Mouse (Mus musculus) cerebral cortex, adult 2 months (tissue): Measurements from ENCODE around the gene Hist1h2bk.

Experiments
- WGBS: fragments of 180-500 bp; shearing (Covaris S2); methylation state at CpG from one replicate; pipeline ENCODE4 v1.1.7; 2018; 5-methylcytosine and 5-hydroxymethylcytosine counted together

Gene Hist1h2bk

DNA sequence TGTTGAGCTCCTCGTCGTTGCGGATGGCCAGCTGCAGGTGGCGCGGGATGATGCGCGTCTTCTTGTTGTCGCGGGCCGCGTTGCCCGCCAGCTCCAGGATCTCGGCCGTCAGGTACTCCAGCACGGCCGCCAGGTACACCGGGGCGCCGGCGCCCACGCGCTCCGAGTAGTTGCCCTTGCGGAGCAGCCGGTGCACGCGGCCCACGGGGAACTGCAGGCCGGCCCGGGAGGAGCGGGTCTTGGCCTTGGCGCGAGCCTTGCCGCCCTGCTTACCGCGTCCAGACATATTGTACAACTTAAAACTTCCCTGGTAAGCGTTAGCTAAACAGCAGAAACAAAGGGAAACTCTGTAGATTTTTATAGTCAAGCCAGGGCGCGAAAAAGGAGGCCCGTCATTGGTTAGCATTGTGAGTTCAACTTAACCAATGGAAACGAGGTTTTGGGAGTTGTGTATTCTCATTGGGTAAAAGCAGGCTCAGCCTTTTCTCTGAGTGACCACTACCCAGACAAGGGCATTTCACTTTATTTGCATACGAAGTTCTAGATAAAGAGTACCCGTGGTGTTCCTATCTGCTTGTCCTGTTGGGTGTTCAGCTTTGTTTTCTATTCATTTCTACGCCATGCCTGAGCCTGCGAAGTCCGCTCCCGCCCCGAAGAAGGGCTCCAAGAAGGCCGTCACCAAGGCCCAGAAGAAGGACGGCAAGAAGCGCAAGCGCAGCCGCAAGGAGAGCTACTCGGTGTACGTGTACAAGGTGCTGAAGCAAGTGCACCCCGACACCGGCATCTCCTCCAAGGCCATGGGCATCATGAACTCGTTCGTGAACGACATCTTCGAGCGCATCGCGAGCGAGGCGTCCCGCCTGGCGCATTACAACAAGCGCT, at the start of gene Hist1h2bk, which contains the start of gene Hist1h2ah:
Gene Hist1h2bk (plus strand): TSS at position 604 of the 882 bp plus-strand sequence.
Gene Hist1h2ah (minus strand): TSS at position 302 of the 882 bp plus-strand sequence.
- WGBS, result 0% methylated on average over 30 of the region's 69 CpGs

DNA sequence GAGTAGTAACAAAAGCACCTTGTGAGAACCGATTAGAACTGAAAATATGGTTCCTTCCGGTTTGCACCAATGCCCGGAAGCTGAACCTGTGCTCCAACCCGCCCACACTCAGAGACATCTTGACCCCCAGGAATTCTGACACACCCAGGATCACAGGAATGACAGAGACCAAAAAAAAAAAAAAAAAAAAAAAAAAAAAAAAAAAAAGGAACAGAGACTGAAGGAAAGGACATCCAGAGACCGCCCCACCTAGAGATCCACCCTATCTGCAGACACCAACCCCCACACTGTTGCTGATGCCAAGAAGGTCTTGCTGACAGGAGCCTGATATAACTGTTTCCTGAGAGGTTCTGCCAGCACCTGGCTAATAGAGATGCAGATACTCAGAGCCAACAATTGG, 43.1 kb upstream of the Hist1h2bk start:
- WGBS, result 94% methylated on average over 5 of the region's 5 CpGs

DNA sequence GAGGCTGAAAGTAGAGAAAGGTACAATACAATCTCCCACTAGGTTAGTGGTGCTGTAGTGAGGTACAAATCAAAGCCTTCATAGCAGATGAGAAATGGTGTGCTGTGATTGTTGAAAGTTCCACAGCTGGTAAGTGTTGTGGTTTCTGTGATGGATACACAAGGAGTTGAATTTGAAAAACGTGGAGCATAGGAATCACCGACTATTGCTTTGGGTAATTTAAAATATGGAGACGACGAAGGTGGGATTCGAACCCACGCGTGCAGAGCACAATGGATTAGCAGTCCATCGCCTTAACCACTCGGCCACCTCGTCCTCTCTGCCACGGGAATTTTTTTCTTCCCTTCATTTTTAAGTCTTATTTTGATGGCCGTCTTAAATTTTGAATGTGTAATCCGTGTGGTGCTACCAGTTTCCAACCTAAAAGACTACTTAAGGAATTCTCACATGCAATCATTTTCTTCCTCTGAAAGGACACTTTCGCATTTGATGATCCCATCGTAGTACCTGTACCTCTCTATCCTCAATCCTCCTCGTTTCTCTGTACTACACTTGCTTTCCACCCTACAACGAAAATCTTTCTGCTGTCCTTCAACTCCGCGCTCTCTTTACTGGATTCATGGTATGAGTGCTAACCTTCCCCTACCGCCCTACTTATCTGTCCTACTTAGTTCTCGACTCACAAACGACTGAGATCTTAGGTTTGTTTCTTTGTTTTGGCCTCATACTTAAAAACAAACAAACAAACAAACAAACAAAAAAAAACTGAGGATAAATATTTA, 41.5 kb upstream of the Hist1h2bk start:
- WGBS, result 9% methylated on average over 22 of the region's 22 CpGs

DNA sequence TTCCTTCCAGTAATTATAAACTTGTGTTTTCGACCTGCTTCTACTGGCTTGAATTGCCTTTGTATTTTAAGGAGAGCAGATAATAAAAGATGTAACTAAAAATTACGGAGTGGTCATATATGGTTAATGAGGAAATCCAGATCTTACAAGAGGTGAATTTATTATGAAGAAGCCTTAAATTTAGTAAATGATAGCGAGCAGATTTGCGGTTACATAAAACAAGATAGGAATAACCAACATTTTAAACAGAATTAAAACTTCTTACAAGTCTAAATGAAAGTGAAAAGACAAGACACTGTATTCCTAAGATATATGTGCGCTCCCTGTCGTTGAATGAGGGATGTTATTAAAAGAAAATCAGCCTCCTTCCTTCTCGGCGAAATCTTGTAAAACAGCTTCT, 40.8 kb upstream of the Hist1h2bk start:
- WGBS, result 9% methylated on average over 8 of the region's 8 CpGs

DNA sequence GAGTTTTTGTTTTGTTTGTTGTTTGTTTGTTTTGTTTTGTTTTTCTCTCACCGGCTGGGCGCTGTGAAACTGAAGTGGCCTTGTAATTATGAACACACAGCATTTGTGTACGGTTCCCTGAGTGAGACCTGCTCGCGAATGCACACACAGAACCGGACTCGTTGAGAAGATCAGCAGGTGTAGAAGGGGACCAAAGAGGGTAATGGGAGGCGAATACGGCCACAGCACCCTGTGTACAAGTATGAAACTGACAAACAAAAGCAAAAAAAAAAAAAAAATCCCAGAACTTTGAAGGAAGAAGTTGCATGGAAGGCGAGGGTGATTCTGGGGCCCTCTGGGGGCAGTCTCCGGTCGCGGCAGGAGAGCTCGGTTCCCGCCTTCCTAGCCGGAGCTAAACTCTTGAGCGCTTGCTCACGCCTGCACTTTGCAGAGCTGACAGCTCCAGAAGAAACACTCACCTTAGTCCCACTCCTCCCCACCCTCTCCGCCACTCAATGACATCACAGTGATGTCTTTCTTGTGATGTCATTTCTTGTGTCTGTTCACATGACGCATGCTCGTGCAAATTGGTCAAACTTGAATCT, 40.2 kb upstream of the Hist1h2bk start:
- 3% methylated on average over 21 of the region's 21 CpGs for WGBS

DNA sequence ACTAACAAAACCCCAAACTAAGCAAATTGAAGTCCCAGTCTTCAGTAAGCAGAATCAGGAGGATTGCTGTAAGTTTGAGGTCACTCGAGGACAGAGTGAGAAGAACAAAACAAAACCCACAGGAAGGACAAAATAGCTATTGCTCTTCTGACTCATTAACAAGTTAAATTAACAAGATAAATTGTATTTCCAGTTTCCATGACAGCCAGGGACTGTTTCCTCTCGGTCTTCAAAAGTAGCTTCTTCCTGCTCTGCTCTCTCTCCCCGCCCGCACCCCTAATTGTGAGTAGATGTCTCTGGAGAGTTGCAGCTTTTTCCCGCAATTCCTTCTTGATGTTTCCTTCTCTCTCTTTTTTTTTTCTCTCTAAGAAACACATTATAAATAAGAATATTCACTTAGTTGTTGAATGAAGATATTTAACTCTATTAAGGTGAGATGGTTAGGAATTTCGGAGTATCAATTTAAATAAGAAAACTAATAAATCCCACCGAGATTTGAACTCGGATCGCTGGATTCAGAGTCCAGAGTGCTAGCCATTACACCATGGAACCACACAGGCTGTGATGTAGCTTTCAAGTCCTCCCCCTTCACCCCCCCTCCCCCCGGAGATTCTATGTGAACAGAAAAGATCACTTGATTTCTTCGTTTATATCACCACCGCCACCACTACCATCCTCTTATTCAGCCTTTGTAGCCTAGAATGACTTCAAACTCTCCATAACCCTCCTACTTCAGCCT, 39.4 kb upstream of the Hist1h2bk start:
- WGBS, result 8% methylated on average over 12 of the region's 12 CpGs

DNA sequence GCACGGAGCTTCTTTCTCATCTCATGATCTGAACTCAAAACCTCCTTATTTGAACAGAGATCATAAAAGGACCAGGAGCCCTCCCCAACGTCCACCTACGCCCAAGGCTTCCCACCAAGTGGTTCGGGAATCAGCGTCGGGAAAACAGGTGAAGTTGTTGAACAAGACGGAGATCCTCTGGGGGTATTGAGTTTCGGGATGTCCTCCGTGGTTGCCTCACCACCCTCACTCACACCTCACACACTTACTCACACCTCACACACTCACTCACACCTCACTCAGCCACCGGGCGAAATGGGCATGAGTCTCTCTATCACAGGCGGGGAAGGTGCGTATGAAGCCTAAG, 38.9 kb upstream of the Hist1h2bk start:
- 5% methylated on average over 13 of the region's 13 CpGs for WGBS

DNA sequence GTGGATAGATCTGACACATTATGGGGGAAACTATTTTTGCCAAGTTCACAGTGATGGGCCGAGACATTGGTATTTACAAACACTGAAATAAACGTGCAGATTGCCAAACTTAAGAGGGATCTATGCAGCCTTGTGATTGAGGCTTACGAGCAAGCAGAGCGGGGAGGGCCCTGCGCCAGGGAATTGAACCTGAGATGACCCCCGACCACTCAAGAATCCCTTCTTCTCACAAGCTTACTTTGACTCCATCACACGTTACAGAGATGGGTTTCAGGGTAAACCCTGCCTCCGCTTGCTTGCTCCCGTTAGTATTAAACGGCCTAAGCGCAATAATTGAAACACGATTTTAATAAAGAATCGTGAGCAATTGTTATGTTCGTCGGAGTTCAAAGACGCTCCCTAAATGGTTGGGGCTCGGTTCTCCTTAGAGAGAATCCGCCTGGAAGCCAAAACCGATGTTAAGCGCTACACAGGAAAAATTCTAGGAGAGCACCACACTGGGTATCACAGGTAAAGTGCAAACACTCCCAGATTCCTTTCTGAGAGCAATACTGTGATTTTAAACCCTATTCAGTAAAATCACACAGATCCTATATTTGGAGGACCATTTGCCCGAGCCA, 38.4 kb upstream of the Hist1h2bk start:
- WGBS, result 7% methylated on average over 21 of the region's 21 CpGs

DNA sequence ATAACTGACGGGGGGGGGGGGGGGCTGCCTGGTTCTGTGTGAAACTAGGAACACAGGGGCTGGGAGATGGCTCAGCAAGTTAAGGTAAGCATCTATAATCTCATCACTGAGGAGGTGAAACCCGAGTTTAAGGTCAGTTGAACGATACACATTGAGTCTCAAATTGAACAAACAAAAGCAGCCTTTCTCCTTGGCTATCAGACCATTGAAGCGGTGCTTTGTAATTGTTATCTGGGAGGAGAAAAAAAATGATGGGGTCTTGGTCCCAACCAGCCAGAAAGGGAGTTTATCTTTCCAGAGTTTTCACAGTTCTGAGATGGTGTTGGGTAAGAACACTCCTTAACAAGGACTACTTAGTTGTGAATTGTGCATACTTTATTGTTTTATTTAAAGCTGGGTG, 37.8 kb upstream of the Hist1h2bk start:
- WGBS, result 13% methylated on average over 4 of the region's 4 CpGs

DNA sequence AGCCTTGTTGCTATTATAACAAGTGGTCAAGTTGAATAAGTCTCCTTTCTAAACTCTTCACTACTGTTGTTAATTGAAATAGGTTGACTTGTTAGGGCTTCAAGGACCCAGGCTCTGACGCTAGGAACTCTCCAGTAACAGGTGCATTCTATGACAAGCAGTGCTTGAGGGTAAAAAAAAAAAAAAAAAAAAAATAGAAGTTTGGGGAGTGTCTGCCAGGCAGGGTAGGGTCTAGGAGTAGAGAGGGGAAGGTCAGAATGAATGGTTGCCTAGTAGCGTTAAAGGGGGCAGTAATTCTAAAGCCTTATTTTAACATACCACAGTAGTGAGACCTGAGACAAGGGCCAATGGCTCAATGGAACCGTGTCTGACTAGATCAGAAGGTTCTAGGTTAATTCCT, 37.3 kb upstream of the Hist1h2bk start:
- WGBS, result 42% methylated on average over 3 of the region's 3 CpGs

DNA sequence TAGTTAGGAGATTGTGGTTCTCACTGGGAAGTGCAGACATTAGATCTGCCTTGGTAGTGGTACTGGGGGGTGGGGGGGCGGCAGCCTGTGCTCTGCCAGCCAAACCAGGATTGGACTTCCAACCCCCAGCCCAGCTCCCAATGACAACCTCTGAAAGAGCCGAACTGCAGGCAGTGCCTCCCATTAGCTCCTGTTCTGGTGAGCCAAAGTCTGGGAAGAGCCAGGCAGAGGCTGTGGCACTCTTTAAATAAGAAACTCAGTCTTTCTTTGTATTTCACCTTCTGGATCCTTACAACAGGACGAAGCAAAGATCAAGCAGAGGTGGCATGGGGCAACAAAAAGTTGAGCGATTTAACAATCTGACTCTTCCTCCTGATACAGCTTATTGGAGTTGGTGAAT, 36.5 kb upstream of the Hist1h2bk start:
- WGBS, result 53% methylated on average over 4 of the region's 4 CpGs

DNA sequence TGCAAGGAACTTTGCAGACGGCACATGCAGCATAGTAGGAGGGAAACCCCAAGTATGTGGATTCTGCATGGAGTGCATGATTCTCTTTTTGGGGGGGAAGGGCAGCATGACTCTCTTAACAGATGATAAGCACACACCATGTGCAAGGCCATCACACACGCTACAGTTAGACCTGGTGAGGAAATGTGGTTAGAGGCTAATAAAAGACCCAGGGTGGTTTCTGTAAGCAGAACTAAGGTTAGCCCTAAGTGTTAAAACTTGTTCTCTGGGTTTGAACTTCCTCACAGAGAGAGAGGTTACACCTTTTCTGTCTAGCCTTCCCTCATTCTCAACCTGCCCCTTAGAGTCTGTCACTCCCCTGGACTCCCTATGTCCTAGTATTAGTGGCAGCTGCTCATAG, 34.3 kb upstream of the Hist1h2bk start:
- 64% methylated on average over 2 of the region's 2 CpGs for WGBS

DNA sequence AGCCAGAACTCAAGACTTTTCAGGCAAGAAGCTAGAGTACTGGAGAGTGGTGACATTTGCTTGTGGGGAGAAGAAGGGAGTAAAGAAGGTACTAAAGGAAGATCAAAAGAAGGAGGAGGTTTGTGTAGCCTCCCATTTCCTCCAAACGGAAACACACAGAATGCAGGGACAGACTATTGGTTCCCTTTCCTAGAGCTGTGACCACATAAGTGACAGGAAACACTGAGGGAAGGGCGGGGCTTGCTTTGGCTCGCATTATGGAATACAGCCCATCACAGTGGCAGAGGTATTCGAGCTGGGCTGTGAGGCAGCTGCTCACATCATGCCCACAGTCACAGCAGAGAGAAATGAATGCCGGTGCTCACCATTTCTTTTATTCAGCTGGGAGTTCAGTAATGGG, 33.8 kb upstream of the Hist1h2bk start:
- 31% methylated on average over 5 of the region's 5 CpGs for WGBS

DNA sequence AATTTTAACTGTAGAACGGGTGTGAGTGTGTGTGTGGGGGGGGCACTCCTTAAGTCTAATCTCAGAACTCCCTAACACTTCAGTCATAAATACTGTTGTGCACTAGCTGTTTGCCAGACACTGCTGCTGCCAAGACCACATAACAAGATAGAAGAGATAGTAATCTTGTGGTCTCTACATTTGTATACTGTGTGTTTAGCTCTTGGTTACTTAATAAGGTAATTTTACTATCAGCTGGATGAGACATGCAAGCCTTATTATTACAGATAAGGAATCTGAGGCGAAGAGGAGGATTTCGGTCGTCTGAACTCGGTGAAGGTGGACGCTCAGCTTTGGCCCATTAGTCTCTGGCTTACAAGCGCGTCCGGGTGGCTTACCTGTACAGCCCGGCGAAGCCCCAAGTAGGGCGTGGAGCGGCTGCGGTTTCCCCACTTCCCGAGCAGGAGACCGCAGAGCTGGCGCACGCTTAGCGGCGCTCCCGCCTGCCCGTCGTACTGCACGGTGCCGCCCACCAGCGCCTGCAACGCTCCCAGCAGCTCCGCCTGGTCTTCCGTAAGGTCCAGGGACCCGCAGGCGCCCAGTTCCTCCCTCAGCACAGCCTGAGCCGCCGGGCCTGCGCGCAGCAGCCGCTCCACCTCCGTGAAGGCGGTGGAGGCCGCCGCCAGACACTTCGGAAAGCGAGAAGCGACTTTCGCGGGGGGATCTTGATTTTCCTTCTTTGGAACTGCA, 29.9 kb upstream of the Hist1h2bk start:
- under 1% methylated on average over 45 of the region's 45 CpGs for WGBS

DNA sequence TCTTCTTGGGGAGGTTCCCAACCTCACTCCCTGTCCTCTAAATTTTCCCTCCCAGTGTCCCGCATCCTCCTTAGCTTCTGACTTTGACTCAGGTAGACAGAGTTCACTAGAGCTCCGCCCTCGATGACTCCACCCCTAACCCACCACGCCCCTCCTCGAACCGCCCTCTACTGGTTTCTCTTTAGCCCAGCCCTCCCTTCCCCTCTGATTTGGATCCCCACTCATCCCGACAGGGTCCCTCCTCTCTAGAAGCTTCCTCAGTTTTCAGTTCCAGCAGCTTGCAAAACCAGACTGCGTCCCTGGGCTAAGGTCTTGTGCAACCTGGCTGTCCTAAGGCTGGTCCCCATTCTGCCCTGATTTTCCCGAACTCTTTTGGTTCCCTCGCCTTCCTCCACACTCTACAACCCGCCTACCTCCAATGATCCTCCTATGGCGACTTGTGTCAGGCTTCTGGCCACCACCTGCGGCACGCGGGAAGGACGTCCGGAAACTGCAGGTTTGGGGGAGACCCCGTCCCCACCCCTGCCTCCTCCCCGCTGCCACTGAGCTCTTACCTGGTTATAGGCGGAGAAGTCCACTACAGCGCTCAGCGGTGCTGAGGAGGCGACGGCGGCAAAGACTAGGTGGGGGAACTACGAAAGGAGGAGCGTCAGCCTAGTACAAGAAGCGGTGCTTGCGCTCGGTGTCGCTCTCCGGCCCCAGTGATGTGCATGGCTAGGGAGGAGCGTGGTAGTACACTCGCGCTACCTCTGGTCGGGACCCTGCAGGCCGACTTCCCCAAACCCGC, 29.1 kb upstream of the Hist1h2bk start:
- WGBS, result 1% methylated on average over 38 of the region's 38 CpGs

DNA sequence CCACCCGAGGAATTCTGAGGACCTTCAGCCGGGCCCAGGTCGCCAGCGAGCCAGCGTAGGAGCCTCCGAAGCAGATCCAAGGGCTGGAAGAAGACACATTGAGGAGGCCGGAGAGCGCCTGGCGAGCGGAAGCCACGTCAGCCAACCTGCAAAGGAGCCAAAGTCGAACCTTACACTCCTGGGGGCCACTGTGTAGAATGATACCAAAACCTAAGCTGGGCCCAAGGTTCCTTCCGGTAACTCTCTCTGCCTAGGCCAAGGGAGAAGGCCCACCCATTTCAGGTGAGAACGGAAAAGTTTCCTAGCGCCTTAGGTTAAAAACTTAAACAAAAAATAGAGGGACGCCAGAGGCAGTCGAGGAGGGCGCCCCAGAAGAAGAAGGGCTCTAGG, 28.6 kb upstream of the Hist1h2bk start:
- 14% methylated on average over 18 of the region's 18 CpGs for WGBS

DNA sequence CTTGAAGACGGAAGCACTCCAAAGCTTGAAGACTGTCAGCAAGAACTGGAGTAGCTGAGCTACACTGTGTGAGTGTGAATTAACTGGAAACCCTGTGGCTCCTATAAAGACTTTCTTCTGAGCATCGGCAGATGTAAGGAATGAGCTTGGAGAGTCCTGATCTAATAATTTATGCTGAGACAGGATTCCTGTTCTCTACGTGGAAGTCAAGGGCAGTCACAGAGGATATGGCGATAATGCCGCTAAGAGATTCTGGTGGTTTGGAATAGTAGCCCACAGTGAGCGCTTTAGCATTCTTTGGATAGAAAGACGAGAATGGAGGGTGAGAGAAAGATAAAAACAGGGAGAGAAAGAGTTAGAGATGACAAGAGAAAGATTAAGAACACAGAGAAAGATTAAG, 27.8 kb upstream of the Hist1h2bk start:
- WGBS, result 55% methylated on average over 7 of the region's 7 CpGs

DNA sequence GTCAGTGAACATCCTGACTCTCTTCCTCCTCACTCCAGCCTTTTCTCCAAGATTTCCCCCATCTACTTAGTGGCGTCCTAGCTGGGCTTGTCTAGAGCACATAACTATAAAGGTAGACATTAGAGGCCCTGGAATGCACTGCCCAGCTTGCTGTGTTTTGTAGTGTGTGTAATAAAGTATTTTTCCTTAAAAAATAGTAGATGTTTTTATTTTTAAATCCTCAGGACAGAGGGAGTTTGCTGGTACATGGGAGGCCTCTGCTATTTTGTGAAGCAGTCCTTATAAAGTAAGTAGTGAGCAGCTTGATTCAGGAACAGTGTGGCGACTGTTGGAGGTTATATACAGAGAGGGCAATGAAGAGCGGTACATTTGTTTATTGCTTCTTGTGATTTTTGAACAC, 27.0 kb upstream of the Hist1h2bk start:
- 87% methylated on average over 3 of the region's 3 CpGs for WGBS

DNA sequence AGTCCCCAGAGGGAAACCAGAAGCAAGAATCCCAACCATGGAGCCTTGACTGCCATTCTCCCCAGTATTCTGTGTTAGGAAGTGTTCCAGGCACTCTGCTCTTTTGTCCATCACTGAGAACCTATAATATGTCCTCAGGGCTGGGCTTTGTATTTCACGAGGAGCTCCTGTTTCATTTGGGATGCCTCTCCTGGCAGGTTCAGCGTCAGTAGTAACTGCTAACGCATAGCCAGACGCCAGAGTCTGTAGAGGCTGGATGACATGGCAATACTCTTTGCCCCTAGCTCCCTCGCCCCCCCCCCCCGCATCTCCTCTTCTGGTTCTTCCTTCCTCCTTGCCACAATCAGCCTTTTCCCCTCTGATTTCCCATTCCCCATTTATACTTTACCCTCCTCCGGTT, 26.0 kb upstream of the Hist1h2bk start, which contains the start of gene Prss16:
Gene Prss16 (minus strand): TSS at position 101 of the 400 bp plus-strand sequence.
- WGBS, result 52% methylated on average over 7 of the region's 7 CpGs

DNA sequence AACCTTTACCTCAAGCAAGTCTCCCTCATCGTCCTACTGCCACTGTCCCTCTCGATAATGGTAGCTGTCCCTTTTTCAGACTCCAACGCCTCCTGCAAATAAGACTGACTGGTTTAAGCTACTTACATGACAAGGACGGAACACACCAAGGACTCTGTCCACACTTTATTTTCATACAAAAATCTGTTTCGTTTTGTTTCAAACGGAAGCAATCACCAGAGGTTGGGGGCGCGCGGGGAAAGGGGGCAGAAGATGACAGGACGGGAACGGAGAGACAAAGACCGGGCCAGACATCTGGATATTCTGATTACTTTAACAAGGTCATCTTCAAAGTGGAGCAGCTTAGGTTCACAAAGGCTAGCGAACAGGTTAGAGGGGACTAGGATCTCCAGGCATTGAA, 22.0 kb upstream of the Hist1h2bk start:
- 21% methylated on average over 13 of the region's 13 CpGs for WGBS
